Mouse (Mus musculus): ENCODE measurements at regions not wholly inside any gene's neighbourhood (a gene's known extent, or its start where the extent isn't known, plus 50 kb on each side); places are given as distances from the start of the nearest gene placed in this dataset.
A peak's percentile ranks its signal among the peaks of the same experiment; 100 is the strongest.

GRCm38 (mm10) chr1:69375246-69375645, 267.4 kb upstream of the Erbb4 start:
- no peak for DNase-seq

DNA sequence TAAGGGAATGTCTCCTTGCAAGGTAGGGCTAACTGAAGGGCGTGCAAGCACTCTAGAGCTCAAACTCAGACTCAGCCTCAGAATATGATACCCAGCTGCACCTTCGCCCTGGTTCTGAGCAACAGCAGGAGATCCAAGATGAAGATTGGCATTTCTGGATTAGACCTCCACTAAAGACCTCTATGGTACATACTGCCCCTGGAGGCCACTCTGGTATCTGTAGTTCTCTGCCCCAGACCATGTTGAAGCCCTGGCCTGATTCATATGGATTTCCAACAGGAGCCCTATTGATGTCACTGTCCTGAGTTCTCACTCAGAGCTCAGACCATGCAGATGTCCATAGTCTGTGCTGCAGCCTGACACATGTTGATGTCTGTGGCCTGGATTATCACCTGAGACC, 262.2 kb upstream of the Erbb4 start:
- DNase-seq, result no peak

DNA sequence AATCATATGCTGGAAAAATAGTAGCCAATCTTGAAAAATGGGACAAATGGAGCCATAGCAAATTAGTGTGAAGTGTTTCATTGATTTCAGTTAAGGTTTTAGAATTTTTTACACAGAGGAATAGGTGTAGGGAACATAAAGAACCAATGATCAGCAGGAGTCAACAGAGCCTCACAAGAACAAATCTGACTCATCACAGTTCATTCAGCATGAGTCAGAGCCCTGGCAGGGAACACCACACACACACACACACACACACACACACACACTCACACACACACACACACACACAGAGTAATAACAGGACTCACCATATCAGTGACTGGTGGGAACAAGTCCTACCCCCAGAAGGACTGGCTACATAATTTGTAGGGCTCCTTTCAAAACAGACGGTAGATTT, 259.7 kb upstream of the Erbb4 start:
- no peak for DNase-seq

DNA sequence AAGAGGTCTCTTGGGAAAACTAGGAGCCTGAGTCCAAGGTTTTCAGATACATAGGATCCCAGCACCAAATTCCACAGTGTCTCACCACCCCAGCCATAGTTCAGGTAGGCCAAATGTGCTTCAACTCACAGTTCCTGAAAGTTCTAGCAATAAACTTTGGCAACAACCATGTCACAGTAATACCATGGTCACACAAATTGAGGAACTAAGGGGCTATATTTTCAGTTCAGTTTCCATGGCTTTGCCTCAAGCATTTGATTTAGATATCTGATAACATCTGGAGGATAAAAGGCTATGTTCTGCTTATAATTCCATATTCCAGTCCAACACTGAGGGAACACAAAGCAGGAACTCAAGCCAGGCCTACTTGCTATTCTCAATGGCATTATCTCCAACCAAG, 256.2 kb upstream of the Erbb4 start:
- no peak for DNase-seq

- DNase-seq, result no peak
Measured at GRCm38 (mm10) chr1:69357548-69357947, 249.7 kb upstream of the Erbb4 start.

DNA sequence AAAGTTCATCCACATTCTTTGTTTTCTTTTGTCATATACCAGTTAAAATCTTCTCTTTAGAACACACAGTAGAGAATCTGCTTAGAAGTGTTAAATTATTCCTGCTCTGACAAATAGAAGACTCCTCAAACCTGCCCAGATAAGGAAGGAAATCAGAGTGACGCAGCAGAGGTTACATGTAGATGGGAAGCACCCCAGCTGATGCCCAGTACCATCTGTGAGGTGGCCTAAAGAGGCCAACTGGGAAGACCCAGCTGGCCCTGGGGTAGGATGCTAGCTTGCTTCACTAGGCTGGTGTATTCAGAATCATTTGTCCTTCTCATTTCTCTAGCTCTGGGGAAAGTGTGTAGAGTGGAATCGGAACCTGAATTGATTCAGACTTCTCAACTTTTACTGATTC, 242.6 kb upstream of the Erbb4 start:
- no peak for DNase-seq

DNA sequence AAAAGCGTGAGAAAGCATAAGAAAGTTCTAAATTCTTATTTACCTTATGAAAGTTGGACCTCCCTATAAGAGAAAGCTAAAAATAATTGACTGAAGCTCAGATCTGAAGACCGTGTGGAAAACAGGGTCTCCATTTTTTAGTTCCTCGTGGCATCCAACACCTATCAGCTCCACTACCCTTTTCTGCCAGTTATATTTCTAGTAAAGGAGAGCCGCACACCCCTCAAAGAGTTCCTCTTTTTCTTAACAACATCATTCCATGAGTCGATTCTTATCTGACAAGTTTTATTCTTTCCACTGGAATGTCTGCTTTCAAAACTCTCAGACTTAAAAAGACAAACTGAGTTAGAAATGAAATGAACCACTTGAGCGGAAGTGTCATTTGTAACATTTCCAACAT, 242.0 kb upstream of the Erbb4 start:
- no peak for DNase-seq

DNA sequence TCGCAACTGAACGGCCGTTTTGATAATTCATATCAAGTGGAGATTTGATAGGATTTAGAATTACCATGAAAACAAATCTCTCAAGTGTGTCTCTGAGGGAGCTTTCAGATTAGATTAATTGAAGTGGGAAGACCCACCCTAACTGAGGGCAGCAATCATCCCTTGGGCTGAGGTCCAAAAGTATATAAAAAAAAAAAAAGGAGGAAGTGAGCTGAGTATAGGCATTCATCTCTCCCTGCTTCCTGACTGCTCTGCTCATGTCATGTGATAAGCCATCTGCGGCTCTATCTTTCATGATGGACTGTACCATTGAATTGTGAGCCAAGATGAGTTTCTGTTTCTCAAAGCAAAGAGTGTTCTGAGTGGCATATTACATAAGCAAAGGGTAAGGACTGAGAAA, 234.2 kb upstream of the Erbb4 start:
- no peak for DNase-seq

- DNase-seq, result no peak
Measured at GRCm38 (mm10) chr1:69340481-69340880, 232.6 kb upstream of the Erbb4 start.

DNA sequence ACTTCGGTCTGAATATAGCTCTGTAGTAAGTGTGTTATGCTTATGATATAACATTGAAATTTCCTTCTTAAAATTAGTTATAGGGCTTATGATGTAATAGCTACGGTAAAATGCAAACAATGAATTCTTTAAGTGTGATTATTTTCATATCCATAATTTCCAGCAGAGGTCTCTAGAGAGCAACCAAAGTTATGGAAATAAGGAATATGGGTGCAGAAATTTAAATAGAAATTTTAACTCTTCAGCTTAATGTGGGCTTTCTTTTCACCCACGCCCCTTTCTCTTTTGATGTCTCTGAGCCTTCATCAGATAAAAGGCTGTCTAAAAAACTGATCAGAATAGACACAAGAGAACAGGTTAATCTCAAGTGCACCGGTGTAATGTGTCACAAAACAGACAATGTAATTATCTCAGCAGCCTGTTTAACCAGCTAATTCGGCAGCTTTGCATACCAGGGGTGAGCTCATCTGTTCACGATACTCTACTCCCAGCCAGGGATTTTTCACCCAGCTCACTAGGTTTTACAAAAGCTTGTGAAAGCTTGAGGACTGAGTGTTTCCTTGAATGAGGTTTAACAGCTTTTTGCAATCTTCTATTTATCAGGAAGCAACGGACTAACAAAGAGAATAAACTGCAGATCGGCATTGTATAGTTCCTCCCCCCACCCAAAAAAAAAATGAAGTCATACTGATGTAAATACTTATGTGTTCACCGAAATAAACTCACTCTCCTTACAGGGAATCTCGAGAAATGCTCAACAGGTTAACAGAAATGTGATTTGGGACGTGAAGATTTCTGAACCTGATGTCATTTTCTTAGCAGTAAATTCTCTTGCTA, 223.8 kb upstream of the Erbb4 start:
- peak; percentile 52 for DNase-seq

DNA sequence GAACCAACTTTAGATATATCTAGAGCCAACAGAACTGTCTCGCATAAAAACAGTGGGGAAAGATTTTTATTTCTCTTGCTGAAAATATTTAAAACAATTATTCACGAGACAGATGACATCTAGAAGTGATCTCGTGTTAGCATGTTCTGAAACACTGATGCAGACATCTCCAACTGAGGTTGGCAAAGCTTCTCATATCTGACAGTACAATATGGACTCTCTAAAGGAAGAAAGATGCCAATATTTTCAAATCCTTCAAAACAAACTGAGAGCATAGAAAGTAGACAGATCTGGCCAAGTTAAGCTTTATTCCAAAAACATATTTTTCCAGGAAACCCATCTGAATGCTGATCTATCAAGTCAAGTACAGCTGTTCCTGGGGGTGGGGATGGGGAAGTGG, 221.5 kb upstream of the Erbb4 start:
- no peak for DNase-seq

DNA sequence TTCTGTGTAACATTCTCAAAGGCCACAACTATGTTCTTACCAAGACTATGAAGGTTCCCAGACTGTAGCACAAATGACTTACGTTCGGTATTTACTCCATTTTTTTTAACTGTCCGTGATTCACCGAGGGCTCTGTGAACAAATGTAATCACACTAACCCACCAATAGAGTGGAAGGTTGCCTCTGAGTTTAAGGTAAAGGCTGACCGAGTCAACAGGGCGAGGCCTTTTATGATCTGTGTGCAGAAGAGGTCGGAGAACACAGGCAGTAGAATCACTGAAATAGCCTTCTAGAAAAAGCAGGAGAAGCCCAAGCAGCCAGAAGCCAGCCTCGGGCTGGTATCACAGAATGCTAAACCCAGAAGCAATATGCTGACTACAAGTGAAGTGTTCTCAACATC, 218.9 kb upstream of the Erbb4 start:
- no peak for DNase-seq

- DNase-seq, result no peak
Measured at GRCm38 (mm10) chr1:69319526-69319925, 211.7 kb upstream of the Erbb4 start.

DNA sequence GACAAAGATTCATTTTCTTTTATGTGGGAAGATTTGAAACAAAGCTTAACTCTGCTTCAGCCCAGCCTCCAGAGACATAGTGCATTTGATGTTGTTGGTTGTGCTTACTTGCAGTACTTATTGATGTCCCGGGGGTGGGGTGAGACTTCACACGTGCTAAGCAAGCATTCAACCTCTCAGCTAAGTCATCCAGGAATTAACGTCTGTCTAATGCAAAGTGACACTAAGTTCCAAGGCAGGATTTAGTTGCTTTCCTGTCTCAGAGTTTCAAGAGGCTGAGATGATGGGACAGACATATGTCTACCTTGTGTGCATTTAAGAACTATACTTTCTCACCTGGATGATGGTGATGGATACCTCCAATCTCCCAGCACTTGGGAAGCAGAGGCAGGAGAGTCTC, 189.0 kb upstream of the Erbb4 start:
- DNase-seq, result no peak

- no peak for DNase-seq
Measured at GRCm38 (mm10) chr1:69291329-69291728, 183.5 kb upstream of the Erbb4 start.

DNA sequence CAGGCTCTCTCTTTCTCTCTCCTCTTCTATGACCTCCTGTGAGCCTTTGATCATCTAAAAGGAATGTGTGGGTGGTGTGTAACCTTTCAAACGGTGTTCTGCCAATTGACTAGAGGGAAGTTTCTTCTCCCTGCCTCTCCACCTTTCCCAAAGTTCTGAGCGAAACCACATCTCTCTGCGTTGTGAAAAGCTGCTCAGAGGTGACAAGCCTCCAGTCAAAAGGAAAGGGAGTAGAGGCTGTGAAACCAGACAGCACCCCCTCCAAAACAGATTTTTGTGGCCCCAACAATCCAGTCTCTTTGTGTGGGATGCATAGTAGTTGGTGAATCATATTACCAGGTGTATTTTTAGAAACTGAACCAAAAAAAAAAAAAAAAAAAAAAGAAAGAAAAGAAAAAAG, 178.5 kb upstream of the Erbb4 start:
- DNase-seq, result no peak

DNA sequence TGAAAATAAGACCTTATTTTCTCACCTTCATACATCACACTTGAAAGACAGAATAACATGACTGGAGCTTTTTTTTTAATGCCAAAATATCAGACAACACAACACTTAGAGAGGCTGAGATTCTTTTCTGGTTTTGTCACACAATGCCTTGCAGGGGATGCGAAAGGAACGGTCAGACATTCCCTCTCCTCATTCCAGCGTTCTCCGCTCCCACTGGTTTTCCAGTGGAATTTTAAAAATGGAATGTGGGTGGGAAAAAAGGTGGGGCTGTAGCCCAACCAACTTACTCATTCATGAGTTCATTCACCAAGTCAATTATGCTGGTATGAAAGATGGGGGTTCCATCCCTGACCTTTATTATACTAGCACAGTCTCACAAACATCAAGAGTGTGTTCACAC, 169.6 kb upstream of the Erbb4 start:
- DNase-seq, result no peak

DNA sequence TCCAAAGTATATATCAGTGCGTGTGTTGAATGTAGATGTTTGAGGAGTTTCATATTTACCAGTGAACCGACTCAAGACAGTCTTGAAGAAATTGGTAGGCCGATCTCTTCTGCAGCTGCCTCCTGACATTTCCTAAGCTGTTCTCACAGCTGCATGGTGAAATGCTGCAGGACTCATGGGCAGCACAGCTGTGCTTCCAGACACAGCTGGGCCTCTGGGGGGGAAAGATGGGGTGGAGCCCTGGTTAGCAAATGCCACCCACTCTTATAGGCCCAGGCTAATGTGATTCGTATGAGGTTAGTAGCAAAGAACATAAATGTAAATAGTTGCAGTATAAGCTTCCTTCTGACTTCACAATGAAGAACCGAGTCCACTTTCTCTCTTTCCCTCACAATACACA, 139.8 kb upstream of the Erbb4 start:
- peak; percentile 9 for DNase-seq

DNA sequence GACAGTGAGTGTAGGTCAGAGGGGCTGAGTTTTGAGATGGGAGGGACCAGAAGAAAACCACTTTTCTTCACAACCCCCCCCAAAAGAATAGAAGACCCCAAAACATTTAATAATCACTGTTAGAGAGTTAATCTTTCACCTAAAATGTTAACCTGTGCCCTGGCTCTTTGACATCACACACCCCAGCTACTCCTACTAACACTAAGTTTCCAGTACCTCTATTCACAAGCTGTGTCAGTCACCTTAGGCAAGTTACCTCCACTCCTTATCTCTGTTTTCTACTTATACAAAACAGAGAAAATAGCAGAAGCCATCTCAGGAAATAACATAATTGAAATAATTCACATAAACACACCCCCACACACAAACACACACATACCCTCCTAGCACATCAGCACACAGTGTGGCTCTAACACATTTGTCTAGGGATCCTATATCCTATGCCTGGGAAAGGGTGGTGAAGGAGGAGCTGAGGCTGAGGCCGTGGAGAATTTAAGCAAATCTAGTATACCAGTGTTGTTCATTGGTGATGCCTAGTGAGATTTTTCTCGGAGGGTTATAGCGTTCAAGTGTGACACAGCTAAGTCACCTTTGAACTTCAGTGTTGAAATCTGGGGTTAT, 134.5 kb upstream of the Erbb4 start:
- DNase-seq, result no peak

- DNase-seq, result peak; percentile 76
Measured at GRCm38 (mm10) chr1:69241502-69242214, 133.8 kb upstream of the Erbb4 start.

DNA sequence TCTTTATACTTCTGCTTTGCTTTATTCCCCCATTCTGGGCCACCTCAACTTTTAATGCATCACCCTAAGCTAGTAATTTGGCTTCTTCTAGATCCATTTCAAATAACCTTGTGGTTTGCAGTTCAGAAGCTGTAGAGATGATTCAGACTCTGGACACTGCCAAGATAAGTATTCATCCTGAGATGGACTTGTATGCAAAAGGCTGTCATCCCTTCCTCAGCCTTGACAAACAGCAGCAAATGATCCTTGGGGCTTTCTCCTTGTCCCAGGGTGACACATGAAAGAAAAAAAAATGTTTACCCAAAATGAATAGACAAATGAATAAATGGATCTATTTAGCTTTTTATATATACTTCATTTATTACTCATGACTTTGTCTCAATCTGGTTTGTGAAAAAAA, 120.0 kb upstream of the Erbb4 start:
- no peak for DNase-seq

GRCm38 (mm10) chr1:69212896-69213500, 105.1 kb upstream of the Erbb4 start:
- no peak for DNase-seq

GRCm38 (mm10) chr1:69202745-69203144, 94.9 kb upstream of the Erbb4 start:
- DNase-seq, result no peak

DNA sequence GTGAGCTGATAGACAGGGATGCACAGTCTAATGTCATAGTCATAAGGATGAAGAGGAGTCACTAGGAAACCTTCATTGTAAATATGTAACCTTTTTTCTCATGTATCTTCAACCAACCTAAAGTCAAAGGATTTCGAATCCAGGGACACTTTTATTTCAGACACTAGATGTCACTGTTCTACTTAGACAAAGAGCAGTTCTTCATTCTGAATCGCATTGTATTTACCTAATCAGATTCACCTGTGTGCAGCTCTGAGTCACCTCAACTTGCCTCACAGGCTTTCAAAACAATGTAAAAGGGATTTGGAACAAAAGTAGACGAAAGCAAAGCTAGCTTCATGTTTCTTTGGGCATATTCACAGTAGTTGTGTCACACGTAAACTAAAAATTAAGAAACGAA, 57.3 kb upstream of the Erbb4 start:
- DNase-seq, result peak; percentile 28
